Mouse (Mus musculus) gonadal fat pad, adult 2 months (tissue): ENCODE measurements around the gene Ssbp3. TPM values are rescaled to one million over a fixed set of nuclear protein-coding genes. Genes with fewer than 3 reads are reported as not detected.

Experiments used
- DNase-seq: peaks from one replicate; pipeline ENCODE4 v3.0.0-alpha.2; 2012; ENCODE audit warnings: low read depth
- polyA plus RNA-seq: library from polyadenylated mRNA; depleted of rRNA; stranded (reverse); fragments of >200 nt; gene quantifications from 2 replicates; pipeline ENCODE4 v1.2.3, GENCODE M21; 2012; rRNA removed

Gene Ssbp3
- polyA plus RNA-seq, 1 experiment = 21.8 TPM

DNA sequence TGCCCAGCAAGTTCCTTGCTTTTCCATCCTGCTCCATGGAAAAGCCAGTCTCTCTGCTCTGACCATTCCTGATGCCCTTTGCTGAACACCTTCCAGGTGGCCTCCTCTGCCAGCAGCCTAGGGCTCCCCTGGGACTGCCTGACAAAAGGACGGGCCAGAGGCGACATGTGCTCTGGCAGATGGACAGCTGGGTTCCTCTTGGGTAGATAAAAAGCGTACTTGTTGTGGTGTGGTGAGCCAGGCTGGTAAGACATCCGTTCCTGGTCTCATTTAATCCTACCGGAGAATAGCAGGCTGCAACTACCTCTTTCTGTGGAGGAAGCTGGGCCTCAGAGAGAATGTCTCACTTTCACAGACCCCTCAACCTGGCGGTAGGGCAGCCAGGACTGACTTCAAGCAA lies 185.5 kb downstream of the Ssbp3 start:
- no peak for DNase-seq

- DNase-seq = no peak
Observed at GRCm38 (mm10) chr4:107096841-107097373, 186.4 kb downstream of the Ssbp3 start, which contains the start of gene Cdcp2. Gene Cdcp2, plus strand, starts transcription at chr4:107096891.

- no peak for DNase-seq
Observed at GRCm38 (mm10) chr4:107097871-107098270, 187.4 kb downstream of the Ssbp3 start.

DNA sequence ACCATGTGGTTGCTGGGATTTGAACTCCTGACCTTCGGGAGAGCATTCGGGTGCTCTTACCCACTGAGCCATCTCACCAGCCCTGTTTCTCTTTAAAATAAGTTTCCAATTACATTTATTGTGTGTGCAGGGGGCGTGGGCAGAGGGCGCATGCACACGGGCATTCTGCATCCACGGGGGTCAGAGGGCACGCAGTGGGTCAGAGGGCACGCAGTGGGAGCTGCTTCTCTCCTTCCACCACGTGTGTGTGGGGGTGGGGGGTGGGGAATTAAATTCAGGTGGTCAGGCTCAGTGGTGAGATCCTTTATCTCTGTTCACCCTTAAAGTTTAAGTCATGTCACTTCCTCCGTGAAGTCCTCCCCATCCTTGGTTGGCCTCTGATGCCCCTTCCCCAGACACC lies 187.9 kb downstream of the Ssbp3 start:
- no peak for DNase-seq

DNA sequence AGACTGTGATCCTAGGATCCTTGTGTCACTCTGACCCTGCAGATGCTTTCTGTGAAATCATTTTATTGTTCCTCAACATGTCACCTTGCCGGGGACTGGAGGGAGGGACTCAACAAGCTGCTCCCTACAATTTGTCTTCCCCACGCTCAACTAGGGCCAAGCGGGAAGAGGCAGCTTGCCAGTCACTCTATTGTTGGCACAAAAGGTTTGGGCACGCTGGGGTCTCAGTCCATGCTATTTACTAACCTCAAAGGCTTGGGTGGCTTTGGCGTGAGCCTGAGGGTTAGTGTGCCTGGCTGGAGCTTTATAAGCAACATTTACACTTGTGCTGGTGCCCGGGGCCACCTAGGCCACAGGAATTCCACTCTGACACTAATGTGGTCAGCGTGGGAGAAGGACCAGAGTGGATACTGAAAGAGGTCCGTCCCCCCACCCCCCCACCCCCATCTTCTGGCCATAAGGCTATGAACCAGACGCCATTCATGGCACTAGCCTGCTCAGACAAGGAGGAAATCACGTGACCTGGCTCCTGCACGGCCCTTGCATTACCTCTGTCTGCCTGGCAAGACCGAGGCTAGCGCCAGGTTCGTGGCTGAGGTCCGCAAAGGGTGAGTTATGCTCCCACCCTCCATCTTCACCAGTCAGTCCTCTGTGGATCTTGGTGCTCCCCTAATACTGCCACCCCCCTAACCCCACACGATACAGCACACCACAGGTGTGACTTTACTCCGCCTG lies 188.5 kb downstream of the Ssbp3 start:
- no peak for DNase-seq

Other genes with a start within 250 kb of the Ssbp3 start
- gene Ttc4, start 231.8 kb upstream of the Ssbp3 start, polyA plus RNA-seq = 38.6 and 51.6 TPM in 2 replicates
- 0.69 and 0.95 TPM in 2 replicates for gene Mroh7, start 179.8 kb upstream of the Ssbp3 start, polyA plus RNA-seq
- 0.38 and 0.46 TPM in 2 replicates for gene Fam151a, start 176.8 kb upstream of the Ssbp3 start, polyA plus RNA-seq
- gene Acot11, start 105.7 kb upstream of the Ssbp3 start, polyA plus RNA-seq = 4.1 and 4.7 TPM in 2 replicates
- gene Mrpl37, start 156.2 kb downstream of the Ssbp3 start, polyA plus RNA-seq = 181 and 182 TPM in 2 replicates
- 25.5 and 35.6 TPM in 2 replicates for gene Cyb5rl, start 156.3 kb downstream of the Ssbp3 start, polyA plus RNA-seq
- 0.04 and 0.37 TPM in 2 replicates for gene Cdcp2, start 186.2 kb downstream of the Ssbp3 start, polyA plus RNA-seq